Mouse (Mus musculus) adrenal gland, adult 18-20 months (tissue): ENCODE data around the gene Camta1. TPM values are rescaled to one million over a fixed set of nuclear protein-coding genes. Genes with fewer than 3 reads are reported as not detected.

Experiments
- DNase-seq, 2 experiments: peaks; one replicate each; pipeline ENCODE4 v3.0.0; 2021 to 2022; ENCODE audit warnings: low spot score in 2 of 2
- total RNA-seq, 2 experiments: library from RNA; stranded (reverse); gene quantifications; 1 replicate in 1 of 2; 2 replicates in 1 of 2; pipeline ENCODE4 v1.2.3; 2021

Gene Camta1
- total RNA-seq, 2 experiments from 2014 or later = 37.2 to 38.2 TPM

DNA sequence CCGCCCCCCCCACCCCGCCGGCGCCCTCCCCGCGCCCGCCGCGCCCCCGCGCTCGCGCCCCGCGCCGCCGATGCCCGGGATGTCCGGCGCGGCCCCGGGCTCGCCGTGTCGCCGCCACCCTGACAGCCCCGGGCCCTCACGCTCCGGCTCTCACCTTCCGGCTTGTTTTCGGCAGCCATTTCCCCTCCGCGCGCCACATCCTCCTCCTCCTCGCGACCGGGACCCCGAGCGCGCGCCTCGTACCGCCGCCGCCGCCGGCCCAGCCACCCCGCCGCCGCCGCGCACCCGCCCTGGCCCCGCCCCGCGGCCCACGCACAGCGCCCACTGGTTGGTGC lies 238 bp downstream of the Camta1 start:
- peak; percentile 100 for DNase-seq

- peak; percentile 29 to 58 for DNase-seq
These were observed 990 bp downstream of the Camta1 start for GRCm38 (mm10) chr4:151860441-151861331.

DNA sequence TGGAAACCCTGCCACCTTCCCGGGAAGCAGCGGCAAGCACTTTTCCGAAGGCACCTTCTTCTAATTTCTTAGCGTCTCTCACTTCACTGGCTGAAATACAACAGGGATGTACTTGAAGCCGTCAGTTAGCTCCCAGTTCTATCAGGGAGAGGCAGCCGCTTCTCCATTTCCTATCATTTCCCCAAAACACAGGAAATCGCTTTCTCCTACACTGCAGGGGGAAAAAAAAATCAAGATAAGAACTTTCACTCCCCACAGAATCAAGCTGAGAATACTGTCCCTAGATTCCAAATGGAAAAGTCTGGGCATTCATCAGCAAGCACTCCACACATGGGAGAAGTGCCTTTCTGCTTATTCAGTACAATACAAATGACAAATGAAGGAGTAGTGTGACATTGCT lies 2.4 kb downstream of the Camta1 start:
- DNase-seq = no peak

DNA sequence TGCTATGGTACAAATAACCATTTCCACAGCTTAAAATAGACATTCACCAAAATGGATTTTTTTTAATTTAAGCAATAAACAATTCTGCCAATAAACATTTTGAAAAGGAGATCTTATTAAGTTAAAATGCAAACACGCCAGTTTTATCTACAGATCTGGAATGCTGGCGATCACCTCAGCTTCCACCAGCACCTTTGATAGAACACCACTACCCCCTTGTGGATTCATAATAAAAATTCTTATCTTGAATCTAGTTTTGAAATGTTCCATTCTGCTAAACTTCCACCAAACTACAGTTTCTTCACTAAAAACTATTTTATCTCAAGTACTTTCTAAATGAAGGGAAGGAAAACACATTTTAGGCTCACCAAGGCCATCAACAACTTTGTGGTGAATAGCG lies 7.7 kb downstream of the Camta1 start:
- no peak for DNase-seq

DNA sequence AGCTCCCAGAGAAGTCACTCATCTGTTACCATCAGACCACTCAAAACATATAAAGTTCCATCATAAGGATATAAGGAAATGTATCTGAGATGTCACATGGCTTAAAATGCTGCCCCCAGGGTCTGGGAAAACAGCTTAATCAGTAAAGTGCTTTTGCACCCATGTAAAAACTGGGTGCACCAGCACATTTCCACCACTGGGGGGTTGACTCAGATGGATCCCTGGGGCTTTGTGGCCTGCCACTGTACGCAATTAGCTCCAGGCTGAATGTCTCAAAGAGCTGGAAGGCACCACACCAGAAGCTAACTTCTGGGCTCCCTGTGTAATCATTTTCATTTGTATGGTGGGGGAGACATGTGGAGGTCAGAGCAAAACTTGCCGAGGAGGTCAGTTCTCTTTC lies 10.5 kb downstream of the Camta1 start:
- peak; percentile 35 to 37 for DNase-seq

DNA sequence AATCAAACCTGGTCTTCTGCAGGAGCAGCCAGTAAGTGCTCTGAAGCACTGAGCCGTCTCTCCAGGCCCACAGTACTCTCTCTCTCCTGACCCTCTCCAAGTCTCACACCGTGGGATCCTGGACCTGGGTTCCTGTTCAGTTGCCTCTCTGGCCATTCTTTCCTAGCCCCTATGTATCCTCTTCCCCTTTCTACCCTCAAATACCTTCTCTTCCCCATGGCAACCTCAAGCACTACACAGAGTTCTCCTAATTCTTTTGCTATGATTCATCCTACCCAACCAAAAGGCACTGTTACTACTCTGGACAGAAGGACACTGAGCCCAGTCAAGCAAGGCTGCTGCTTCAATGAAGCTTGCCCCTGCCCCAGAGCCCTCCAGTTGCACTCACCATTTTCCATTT lies 19.1 kb downstream of the Camta1 start:
- DNase-seq = no peak

- no peak for DNase-seq
These were observed 23.2 kb downstream of the Camta1 start for GRCm38 (mm10) chr4:151838518-151838917.

- DNase-seq = no peak
These were observed 25.8 kb downstream of the Camta1 start for GRCm38 (mm10) chr4:151835860-151836259.

DNA sequence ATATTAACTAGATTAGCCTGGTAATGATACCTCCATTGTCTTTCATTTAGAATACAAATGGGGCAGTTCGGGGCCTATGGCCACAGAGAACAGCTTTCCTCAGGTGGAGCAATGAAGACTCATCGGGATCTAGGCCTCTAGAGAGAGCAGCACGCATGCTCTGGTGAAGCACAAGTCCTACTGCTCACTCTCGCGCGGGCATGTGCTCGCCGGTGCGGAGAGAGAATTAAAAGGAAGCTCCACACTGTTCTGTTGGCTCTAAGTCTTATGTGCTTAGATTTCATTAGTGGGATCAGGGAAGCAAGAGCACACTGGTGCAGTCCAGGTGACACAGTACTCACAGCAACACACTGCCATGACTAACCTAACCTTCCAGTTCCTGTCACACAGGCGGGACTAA lies 27.1 kb downstream of the Camta1 start:
- DNase-seq = no peak

- DNase-seq = no peak
These were observed 27.7 kb downstream of the Camta1 start for GRCm38 (mm10) chr4:151833940-151834449.

GRCm38 (mm10) chr4:151827840-151828239 lies 33.8 kb downstream of the Camta1 start:
- no peak for DNase-seq

DNA sequence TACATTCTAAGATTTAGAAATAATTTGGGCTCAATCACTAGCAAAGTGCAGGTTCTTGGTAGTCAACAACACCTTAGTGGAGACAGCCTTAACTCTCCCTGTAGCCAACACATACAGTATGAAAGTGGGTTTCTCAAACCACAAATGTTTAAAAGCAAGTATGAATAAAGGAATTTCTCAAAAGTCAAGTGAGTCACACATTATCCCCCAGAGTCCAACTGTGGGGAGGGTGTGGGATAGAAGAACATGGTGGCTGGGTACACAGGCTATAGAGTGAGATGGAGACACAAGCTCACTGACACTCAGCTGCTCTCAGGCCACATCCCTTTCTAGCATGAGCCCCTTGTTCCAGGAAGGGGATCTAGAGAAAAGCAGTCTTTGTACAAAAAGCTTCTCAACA lies 34.3 kb downstream of the Camta1 start:
- no peak for DNase-seq

GRCm38 (mm10) chr4:151823963-151824362 lies 37.7 kb downstream of the Camta1 start:
- DNase-seq = no peak

DNA sequence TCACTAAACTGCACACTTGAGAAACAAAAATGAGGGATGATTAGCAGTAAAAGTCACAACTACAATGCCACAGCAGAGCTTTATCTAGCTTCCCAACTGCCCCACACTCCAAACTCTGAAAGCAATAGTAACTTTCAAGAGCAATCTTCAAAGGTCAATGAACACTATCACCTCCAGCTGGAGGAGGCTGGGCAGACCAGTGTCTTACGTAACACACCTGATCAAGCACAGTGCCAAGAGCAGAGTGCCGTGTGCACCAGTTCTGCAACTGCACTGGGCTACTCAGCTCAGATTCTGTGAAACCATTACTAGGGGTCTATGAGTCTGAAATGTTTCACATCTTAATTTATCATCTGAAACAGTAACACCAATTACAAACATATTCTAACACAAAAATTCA lies 38.7 kb downstream of the Camta1 start:
- no peak for DNase-seq

DNA sequence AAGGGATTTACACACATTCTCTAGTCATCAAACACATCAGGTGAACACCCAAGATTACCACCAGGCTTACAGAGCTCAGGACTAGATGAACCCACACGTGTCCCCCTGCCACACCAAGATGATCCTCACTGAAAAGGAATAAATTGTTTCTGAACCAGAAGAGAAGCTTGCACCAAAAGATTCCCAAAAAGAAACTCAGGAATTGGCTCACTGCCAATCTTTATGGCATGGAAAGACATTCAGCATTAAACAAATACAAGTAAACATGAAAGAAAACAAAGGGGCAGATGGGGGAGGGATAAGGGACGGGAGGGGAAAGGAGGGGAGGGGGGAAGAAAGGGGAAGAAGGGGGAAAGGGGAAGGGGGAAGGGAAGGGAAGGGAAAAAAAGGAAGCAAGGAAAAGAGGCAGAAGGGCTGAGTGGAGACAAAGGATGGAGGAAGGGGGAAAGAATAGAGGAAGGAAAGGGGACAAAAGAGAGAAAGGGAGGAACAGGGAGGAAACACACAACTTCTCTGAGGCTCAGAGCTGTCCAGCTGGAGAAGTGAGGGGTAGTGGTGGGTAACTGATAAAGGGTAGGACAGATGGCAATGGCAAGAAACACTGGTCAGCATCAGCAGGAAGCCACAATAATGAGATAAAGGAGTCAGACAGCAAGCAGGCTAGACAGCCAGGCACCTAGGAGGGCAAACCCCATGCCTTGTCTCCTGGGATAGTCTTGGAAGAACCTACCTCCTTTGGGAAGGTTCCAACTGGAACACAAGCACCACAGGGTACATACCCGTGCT lies 43.5 kb downstream of the Camta1 start:
- DNase-seq = no peak

DNA sequence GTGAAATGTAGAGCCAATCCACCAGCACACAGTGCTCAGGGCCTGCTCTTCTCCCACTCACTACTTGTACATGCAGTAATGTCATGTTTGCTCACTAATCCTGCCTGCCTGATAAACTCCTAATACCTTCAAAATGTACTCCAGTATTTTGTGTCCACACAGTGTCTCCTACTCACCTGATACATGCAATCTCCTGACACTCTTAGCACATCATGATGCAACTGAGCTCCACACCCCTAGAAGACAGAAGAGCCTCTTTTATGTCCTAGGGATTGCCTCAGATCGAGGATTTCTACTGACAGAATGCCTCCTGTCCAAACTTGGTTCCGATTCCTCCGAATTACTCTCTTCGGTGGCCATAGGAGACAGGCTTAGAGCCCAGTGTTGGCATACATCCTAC lies 48.0 kb downstream of the Camta1 start:
- no peak for DNase-seq

- DNase-seq = no peak
These were observed 56.0 kb downstream of the Camta1 start for GRCm38 (mm10) chr4:151805685-151806084.

- DNase-seq = no peak
These were observed 56.6 kb downstream of the Camta1 start for GRCm38 (mm10) chr4:151805046-151805445.

DNA sequence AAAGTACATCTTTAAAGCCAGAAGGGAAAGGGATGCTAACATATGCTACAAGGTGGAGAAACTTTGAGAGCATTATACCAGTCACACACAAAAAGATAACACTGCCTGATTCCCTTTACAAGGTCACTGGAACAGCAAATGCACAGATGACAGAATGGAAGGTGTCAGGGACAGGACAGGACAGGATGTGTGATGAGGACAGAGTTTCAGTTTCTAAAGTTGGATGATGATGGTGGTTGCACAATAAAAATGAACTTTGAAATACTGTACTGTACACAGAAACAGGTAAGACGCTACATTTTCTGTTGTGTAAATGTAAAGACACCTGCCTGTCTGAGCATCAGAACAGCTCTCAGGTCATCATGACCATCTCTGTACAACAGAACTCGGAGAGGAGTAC lies 57.5 kb downstream of the Camta1 start:
- DNase-seq = no peak

DNA sequence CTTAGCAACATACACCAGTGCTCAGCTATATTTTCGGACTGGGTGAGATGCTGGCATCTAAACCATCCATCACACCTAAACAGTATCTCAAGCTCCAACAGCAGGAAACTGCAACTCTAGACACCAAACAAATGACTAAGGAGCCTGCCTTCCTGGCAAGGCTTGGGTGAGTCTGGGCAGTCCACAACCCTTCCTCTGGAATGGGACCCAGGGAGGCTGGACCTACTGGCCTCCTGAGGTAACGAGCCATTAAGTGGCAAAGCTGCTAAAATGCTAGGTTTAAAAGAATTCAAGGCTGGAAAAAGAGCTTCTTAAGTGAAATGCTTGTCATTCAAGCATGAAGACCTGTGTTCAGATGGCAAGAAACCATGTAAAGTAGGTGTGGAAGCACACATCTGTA lies 63.0 kb downstream of the Camta1 start:
- DNase-seq = no peak

DNA sequence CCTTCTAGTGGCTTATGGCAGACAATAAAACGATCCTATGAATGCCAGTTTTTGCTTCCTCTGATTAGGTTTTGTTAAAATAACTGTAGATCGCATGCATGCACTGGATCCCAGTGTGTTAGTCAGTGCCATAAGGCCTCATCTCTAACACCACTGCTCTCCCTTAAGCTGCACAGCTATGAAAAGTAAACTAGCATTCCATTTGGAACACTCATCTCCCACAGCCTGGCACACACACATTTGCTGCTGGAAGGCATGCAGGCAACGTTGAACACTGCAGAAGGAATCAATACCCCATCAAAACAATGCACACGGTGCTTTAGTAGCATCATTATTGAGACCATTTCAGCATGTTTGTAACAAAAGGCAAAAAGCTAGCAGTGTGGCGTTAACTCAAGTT lies 68.0 kb downstream of the Camta1 start:
- DNase-seq = no peak
